Mouse (Mus musculus) heart, adult 18-20 months (tissue): Measurements from ENCODE around the gene Syde2. TPM values are rescaled to one million over a fixed set of nuclear protein-coding genes. Genes with fewer than 3 reads are reported as not detected.

Experiments used
- DNase-seq, 2 experiments: peaks; one replicate each; pipeline ENCODE4 v3.0.0; 2021 to 2022; ENCODE audit warnings: mixed read lengths in 1 of 2
- total RNA-seq, 2 experiments: library from RNA; stranded (reverse); gene quantifications; 2 replicates each; pipeline ENCODE4 v1.2.3; 2021

Gene Syde2
- total RNA-seq, 2 experiments from 2014 or later: 16.2 to 16.7 TPM

DNA sequence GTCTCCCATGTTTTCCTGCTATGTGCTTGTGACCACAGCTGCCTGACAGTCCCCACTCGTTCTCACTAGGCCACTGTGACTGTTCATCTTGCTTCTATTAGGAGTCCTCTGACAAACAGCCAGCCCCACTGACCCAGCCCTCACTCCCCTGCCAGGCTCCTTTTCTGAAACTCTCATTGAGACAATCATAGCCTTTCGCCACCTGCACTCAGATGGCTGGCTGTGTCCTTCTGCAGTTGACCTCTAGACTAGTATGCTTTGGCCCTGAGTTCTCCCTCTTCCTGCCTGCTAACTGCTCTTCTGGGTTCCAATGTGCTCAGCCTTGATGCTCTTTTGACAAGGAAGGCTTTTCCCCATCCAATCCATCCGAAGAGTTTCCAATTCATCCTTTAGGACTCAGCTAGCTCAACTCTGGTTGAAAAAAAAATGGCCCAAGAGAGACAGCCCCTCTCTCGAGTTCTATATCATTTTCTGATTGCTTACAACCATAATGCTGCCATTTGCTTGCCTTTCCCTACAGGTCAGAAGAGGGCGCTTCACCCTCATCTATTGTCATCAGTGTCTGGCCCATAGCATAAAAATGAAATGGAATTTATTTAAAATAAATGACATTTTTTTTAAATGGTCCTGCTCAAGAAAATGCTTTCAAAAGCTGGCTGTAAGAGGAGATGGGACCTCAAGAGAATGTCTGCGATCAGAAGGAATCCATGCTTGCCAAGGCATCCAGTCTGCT is 65.6 kb downstream of the Syde2 start:
- DNase-seq: no peak

DNA sequence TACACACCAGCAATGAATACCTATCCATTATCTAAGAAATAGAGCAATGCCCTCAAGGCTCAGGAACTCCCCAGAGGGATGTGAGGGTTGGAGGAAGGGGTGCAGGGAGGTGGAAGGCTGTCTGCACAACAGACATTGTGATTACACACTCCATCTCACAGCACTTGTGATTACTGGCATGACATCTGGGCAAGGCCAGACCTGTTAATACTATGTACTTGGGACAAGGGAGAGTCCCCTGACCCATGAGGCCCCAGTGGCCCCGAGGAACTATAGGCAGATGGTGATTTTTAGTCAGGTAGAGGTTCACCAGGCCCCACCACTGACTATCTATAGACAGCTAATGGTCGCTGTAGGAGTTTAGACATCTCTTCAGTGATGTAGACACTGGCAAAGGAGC is 66.2 kb downstream of the Syde2 start:
- no peak for DNase-seq

DNA sequence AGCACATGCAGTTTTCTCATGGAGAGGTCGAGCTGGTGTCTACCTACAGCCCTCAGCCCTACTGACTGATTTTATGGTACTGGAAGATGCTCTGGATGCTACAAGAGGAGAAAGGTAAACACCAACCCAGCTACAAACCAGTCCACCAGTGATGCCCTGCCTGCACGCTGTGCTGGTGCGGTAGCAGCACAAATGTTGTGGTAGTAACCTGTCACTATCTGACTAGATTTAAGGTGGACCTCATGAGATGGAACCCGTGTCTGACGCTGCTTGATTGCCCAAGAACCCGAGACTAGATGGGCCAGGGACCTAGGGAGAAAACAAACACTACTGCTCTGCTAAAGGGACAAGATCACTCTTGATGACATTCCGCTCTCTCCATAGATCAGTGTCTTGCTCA is 69.5 kb downstream of the Syde2 start:
- DNase-seq: no peak

DNA sequence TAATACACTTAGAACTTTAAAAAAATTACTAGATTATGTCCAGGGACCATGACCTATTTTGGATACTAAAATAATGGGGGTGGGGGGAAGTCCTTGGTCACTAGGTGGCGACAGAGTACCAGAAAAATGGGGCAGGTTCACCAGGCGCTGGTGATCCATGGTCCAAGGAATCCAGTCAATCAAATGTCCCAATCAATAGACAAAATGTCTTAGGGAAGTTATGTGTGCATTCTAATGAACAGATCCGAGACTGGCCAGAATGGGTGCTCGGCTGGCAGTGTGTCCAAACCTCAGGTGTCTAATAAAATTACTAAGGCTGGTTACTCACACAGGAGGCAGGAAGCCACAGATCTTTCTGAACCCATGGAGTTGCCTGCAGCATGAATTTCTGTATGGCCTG is 70.6 kb downstream of the Syde2 start:
- DNase-seq: peak; percentile 22 to 79

DNA sequence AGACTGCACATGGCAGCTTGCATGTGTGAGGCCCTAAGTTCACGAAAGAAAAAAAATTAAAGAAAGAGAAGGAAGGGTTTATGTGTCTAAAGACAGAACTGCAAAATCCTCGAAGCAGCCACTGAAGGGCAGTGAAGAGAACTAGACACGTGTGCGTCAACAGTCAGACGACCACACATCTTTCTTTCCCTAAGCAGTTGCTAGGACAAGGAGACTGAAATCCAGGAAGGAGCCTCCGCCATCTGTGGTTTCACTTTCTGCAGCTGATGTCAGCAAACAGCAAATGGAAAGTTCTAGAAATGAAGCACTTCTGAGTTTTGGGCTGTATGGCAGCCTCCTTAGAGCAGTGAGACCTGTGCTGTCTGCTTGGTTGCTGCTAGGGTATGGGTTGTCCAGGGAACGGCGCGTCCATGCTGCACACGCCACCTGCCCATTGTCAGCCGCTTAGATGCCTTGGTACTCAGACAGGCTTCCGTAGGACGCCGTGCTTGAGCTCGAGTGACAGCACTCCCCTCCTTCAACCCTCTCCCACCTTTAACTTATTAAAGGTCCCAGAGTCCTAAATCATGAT is 71.8 kb downstream of the Syde2 start:
- no peak for DNase-seq

DNA sequence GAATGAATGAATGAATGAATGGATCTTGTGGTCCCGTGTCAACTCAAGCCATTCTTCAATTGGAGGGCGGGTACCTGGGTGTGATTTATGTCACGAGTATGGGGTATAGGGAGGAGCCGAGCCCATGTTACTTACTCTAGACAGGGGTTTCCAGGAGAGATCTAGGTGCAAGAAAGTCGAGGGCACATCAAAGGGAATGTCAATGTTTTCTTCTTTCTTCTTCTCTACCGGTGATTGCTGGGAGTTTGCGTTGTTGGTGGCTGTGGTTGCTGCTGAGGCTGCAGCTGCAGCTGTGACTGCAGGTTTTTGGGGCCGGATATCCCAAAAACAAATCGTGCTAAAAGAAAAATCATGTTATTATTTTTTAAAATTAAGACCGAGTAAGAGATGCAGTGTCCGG is 75.5 kb downstream of the Syde2 start:
- no peak for DNase-seq

DNA sequence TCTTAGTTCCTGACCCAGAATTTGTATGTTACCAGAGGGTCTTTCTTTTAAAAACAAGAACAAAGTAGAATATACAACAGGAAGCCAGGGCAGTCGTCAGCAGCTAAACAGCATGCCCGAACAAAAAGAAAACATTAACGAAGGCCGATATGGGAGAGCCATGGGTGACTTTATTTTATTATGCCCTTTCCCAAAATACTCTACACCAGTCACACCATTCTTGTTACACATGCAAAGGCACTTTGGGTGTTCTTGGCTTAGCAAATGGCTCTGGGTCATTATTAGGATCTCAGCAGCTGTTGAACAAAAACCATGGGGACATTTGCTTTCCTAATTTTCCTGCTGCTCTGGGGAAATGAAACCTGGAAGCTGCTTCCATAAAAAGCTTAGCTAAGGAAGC is 81.6 kb downstream of the Syde2 start:
- no peak for DNase-seq

Other genes with a start within 250 kb of the Syde2 start
- 1 to 10 TPM; 6.4 to 8.2 TPM for gene Ddah1, start 229.2 kb upstream of the Syde2 start, total RNA-seq
- 10 to 100 TPM; 16.1 to 16.5 TPM for gene Bcl10, start 65.1 kb upstream of the Syde2 start, total RNA-seq
- gene 2410004B18Rik, start 49.9 kb upstream of the Syde2 start, total RNA-seq: 10 to 100 TPM; 18.0 to 20.6 TPM
- gene Wdr63, start 120.3 kb downstream of the Syde2 start, total RNA-seq: under 1 TPM in 1 of 2 experiments, not detected in 1; 0.57 TPM
- under 1 TPM in 1 of 2 experiments, not detected in 1; 0.41 TPM for gene Mcoln3, start 129.6 kb downstream of the Syde2 start, total RNA-seq
- under 1 TPM in 1 of 2 experiments, not detected in 1; 0.57 TPM for gene Mcoln2, start 162.0 kb downstream of the Syde2 start, total RNA-seq
- under 1 TPM; 0.10 to 0.41 TPM for gene Lpar3, start 233.1 kb downstream of the Syde2 start, total RNA-seq